Mouse (Mus musculus) stomach, embryonic 14.5 days (tissue): ENCODE data around the gene Tcf15. TPM values are rescaled to one million over a fixed set of nuclear protein-coding genes. Genes with fewer than 3 reads are reported as not detected.
A peak's percentile ranks its signal among the peaks of the same experiment; 100 is the strongest.

ENCODE experiments used
- ATAC-seq: fragments of 200-750 bp; cut with Nextera tagmentation; 2 replicates; pipeline ENCODE4 v1.8.0; 2017; ENCODE audit warnings: low read depth, moderate TSS enrichment; ENCODE audit not compliant: insufficient number of reproducible peaks, insufficient read depth, low FRiP score
- H3K27ac ChIP-seq: fragments of 300-500 bp; sonication (generic); 2 replicates; pipeline ENCODE4 v1.5.1; 2014; ENCODE audit warnings: mild to moderate bottlenecking, low read length, moderate library complexity, mixed read lengths
- H3K27me3 ChIP-seq: fragments of 300-500 bp; sonication (generic); 2 replicates; pipeline ENCODE4 v1.6.1; 2014; ENCODE audit warnings: low read length, control low read depth, mixed read lengths; ENCODE audit not compliant: control insufficient read depth, insufficient read depth
- H3K36me3 ChIP-seq: fragments of 300-500 bp; sonication (generic); 2 replicates; pipeline ENCODE4 v1.6.1; 2014; ENCODE audit warnings: mild to moderate bottlenecking, control low read depth, low read length, moderate library complexity, mixed read lengths; ENCODE audit not compliant: control insufficient read depth, insufficient read depth
- H3K4me1 ChIP-seq: fragments of 300-500 bp; sonication (generic); 2 replicates; pipeline ENCODE4 v1.6.1; 2014; ENCODE audit warnings: low read length, control low read depth, mixed read lengths; ENCODE audit not compliant: control insufficient read depth, insufficient read depth
- H3K4me2 ChIP-seq: fragments of 300-500 bp; sonication (generic); replicated peaks from 2 replicates; pipeline ENCODE4 v1.6.1; 2014; ENCODE audit warnings: low read depth, low read length, control low read depth
- H3K4me3 ChIP-seq: fragments of 300-500 bp; sonication (generic); 2 replicates; pipeline ENCODE4 v1.5.1; 2014; ENCODE audit warnings: low read depth, low read length, control low read depth
- H3K9ac ChIP-seq: fragments of 300-500 bp; sonication (generic); replicated peaks from 2 replicates; pipeline ENCODE4 v1.6.1; 2014; ENCODE audit warnings: low read depth, mild to moderate bottlenecking, control low read depth, low read length, moderate library complexity, mixed read lengths
- H3K9me3 ChIP-seq: fragments of 300-500 bp; sonication (generic); 2 replicates; pipeline ENCODE4 v1.6.1; 2016; ENCODE audit warnings: low read depth, low read length, control low read depth; ENCODE audit not compliant: control insufficient read depth
- WGBS: fragments of 180-500 bp; shearing (Covaris S2); extraction: QIAGEN DNeasy Blood & Tissue Kit; methylation state at CpG from one replicate; pipeline ENCODE4 v1.1.7; 2014; 5-methylcytosine and 5-hydroxymethylcytosine counted together
- polyA plus RNA-seq: library from polyadenylated mRNA; unstranded; fragments of >200 nt; fragmentation: Nextera tagmentation; extraction: Ambion mirVana; gene quantifications from 2 replicates; pipeline ENCODE4 v1.2.1, GENCODE M21; 2014

Gene Tcf15
- polyA plus RNA-seq, 1 experiment from 2014 or later = 14.1 TPM

- Histone ChIP-seq H3K27ac (no peak overlapping the region), H3K4me2 (no peak overlapping the region), H3K27me3 (no peaks in the 10 kb centered on the region), H3K36me3 (no peaks in the 10 kb centered on the region), H3K9me3 (no peaks in the 10 kb centered on the region), H3K4me1 (0 out of 2 replicates have a peak, but pooled peaks cover 6% of the 10 kb centered on the region), H3K9ac (no peak overlapping the region), H3K4me3 (no peak overlapping the region)
- WGBS = 86% methylated on average over 1 of the region's 1 CpGs
- ATAC-seq = no peak
Observed at GRCm38 (mm10) chr2:152159487-152159886, 16.1 kb downstream of the Tcf15 start.

- no peak overlapping the region for H3K27ac ChIP-seq
- ATAC-seq = no peak
- H3K9me3 ChIP-seq = no peaks in the 10 kb centered on the region
- H3K4me3 ChIP-seq = no peak overlapping the region
- H3K4me1 ChIP-seq = no peaks in the 10 kb centered on the region
- no peaks in the 10 kb centered on the region for H3K36me3 ChIP-seq
- no peak overlapping the region for H3K9ac ChIP-seq
- 86% methylated on average over 6 of the region's 6 CpGs for WGBS
- H3K4me2 ChIP-seq = no peak overlapping the region
- H3K27me3 ChIP-seq = no peaks in the 10 kb centered on the region
Observed at GRCm38 (mm10) chr2:152166257-152166656, 22.9 kb downstream of the Tcf15 start.

GRCm38 (mm10) chr2:152167851-152168290 is 24.5 kb downstream of the Tcf15 start:
- no peaks in the 10 kb centered on the region for H3K36me3 ChIP-seq
- no peaks in the 10 kb centered on the region for H3K9me3 ChIP-seq
- H3K27ac ChIP-seq = no peak overlapping the region
- no peak overlapping the region for H3K4me2 ChIP-seq
- H3K27me3 ChIP-seq = no peaks in the 10 kb centered on the region
- H3K9ac ChIP-seq = no peak overlapping the region
- 38% methylated on average over 8 of the region's 8 CpGs for WGBS
- no peak overlapping the region for H3K4me3 ChIP-seq
- H3K4me1 ChIP-seq = no peaks in the 10 kb centered on the region
- no peak for ATAC-seq

- Histone ChIP-seq H3K27me3 (no peaks in the 10 kb centered on the region), H3K27ac (no peak overlapping the region), H3K9me3 (no peaks in the 10 kb centered on the region), H3K9ac (no peak overlapping the region), H3K4me2 (no peak overlapping the region), H3K36me3 (no peaks in the 10 kb centered on the region), H3K4me1 (no peaks in the 10 kb centered on the region), H3K4me3 (no peak overlapping the region)
- ATAC-seq = no peak
- WGBS = 94% methylated on average over 1 of the region's 1 CpGs
Observed at GRCm38 (mm10) chr2:152169377-152169776, 26.0 kb downstream of the Tcf15 start.

GRCm38 (mm10) chr2:152174861-152175260 is 31.5 kb downstream of the Tcf15 start:
- H3K36me3 ChIP-seq = no peaks in the 10 kb centered on the region
- WGBS = 92% methylated on average over 3 of the region's 3 CpGs
- no peak overlapping the region for H3K9ac ChIP-seq
- ATAC-seq = no peak
- no peaks in the 10 kb centered on the region for H3K4me1 ChIP-seq
- H3K4me3 ChIP-seq = no peak overlapping the region
- H3K9me3 ChIP-seq = no peaks in the 10 kb centered on the region
- no peak overlapping the region for H3K4me2 ChIP-seq
- no peaks in the 10 kb centered on the region for H3K27me3 ChIP-seq
- H3K27ac ChIP-seq = no peak overlapping the region

GRCm38 (mm10) chr2:152176659-152177058 is 33.3 kb downstream of the Tcf15 start:
- Histone ChIP-seq H3K27ac (no peak overlapping the region), H3K9me3 (no peaks in the 10 kb centered on the region), H3K9ac (no peak overlapping the region), H3K4me3 (no peak overlapping the region), H3K4me1 (0 out of 2 replicates have a peak, but pooled peaks cover 3% of the 10 kb centered on the region), H3K36me3 (no peaks in the 10 kb centered on the region), H3K4me2 (no peak overlapping the region), H3K27me3 (no peaks in the 10 kb centered on the region)
- 76% methylated on average over 6 of the region's 6 CpGs for WGBS
- no peak for ATAC-seq

GRCm38 (mm10) chr2:152177162-152177805 is 33.9 kb downstream of the Tcf15 start:
- peak; percentile 64 for ATAC-seq
- no peaks in the 10 kb centered on the region for H3K9me3 ChIP-seq
- no peaks in the 10 kb centered on the region for H3K27me3 ChIP-seq
- no peak overlapping the region for H3K9ac ChIP-seq
- no peak overlapping the region for H3K4me3 ChIP-seq
- 25% methylated on average over 24 of the region's 24 CpGs for WGBS
- 0 out of 2 replicates have a peak, but pooled peaks cover 3% of the 10 kb centered on the region for H3K4me1 ChIP-seq
- H3K27ac ChIP-seq = no peak overlapping the region
- H3K4me2 ChIP-seq = no peak overlapping the region
- no peaks in the 10 kb centered on the region for H3K36me3 ChIP-seq

GRCm38 (mm10) chr2:152177806-152178170 is 34.4 kb downstream of the Tcf15 start:
- WGBS = 75% methylated on average over 6 of the region's 6 CpGs
- no peak overlapping the region for H3K9ac ChIP-seq
- H3K27ac ChIP-seq = no peak overlapping the region
- H3K4me1 ChIP-seq = 0 out of 2 replicates have a peak, but pooled peaks cover 3% of the 10 kb centered on the region
- no peaks in the 10 kb centered on the region for H3K27me3 ChIP-seq
- no peak for ATAC-seq
- no peak overlapping the region for H3K4me2 ChIP-seq
- no peak overlapping the region for H3K4me3 ChIP-seq
- H3K36me3 ChIP-seq = no peaks in the 10 kb centered on the region
- H3K9me3 ChIP-seq = no peaks in the 10 kb centered on the region

GRCm38 (mm10) chr2:152178345-152178744 is 35.0 kb downstream of the Tcf15 start:
- no peaks in the 10 kb centered on the region for H3K27me3 ChIP-seq
- 0 out of 2 replicates have a peak, but pooled peaks cover 3% of the 10 kb centered on the region for H3K4me1 ChIP-seq
- no peak overlapping the region for H3K9ac ChIP-seq
- no peaks in the 10 kb centered on the region for H3K36me3 ChIP-seq
- no peak for ATAC-seq
- no peak overlapping the region for H3K27ac ChIP-seq
- no peak overlapping the region for H3K4me2 ChIP-seq
- 84% methylated on average over 3 of the region's 3 CpGs for WGBS
- H3K4me3 ChIP-seq = no peak overlapping the region
- H3K9me3 ChIP-seq = no peaks in the 10 kb centered on the region
